Mouse (Mus musculus): ENCODE measurements around the gene Dst.

GRCm38 (mm10) chr1:33980420-33980819, 72.4 kb downstream of the Dst start:
- TF ChIP-seq CTCF (IDR thresholded peaks at IDR 0.05; ENCODE audit: low read depth): no peak
- no peak for TF ChIP-seq EP300 (IDR thresholded peaks at IDR 0.05; ENCODE audit: low read depth)

All from liver, embryonic 14.5 days (tissue).